Mouse (Mus musculus): Measurements from ENCODE around the gene Prelp.

The Prelp gene

DNA sequence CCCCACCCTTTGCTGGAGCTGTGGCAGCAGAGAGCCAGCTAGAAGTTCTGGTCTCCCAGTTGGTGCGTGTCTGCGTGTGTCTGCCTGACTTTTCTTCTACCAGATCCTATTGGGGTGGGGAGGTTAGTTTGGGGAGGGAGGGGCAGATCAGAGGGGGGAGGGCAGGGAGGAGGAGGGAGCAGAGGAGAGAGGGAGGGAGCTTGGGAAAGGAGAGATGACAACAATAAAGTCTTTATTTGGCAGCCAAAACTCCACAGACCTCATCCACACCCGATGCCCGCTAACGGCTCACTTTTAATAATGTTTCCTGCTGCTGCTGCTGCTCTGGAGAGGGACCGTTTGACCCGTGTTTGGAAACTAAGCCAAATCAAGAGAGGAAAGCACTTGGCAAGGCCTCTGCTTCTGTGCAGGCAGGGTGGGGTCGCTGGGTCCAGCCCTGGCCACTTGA, at the start of gene Prelp:
Gene Prelp, minus strand, starts transcription at position 111 of the 448 bp plus-strand sequence.
- in situ Hi-C loops (cut with MboI, MseI), result no loop called here

DNA sequence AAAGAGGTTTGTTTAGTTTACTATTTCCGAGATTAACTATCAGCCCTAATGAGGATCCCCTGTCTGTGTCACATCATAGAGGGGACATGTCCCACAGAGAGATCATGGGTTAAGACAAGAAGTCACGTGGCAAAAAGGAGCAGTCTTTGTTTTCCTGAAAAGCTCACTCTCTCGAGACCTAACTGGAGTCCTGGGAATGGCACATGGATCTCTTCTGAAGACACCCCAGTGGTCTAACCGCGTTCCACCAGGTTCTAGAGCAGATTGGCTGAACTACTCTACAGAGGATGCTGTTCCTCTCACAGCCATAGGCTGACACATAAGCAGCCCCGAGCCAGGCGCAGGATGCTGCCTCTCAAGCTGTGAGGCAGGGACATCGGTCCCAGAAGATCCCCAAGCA, 48.2 kb upstream of the Prelp start:
- in situ Hi-C loops (cut with MboI, MseI), result loop anchor here (10.0 kb wide), 1 partner anchor 925 kb away; no protein-coding TSS in a partner anchor

DNA sequence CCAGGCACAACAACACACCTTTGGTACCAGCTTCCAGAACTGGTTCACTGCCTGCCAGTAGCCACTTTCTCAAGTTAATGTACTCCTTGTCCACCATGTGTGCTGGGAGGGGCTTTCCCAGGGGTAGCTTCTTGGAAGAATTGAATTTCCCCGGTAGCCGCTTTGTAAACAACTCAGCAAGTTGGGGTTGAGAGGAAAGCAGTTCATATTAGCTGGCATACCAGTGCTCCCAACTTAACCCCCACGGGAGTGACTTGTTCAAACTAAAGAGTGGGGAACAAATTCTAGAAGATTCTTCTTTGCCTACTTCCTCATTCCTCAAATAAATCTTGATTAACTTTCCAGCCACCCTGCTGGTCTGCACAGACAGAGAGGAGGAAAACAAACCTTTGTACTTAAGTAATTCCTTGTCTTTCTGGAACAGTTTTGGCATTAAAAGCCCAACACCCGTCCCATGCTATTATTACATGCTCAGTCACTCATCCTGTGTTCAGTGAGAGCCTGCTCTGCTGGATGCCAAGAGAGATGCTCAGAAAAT, 47.6 kb upstream of the Prelp start:
- in situ Hi-C loops (cut with MboI, MseI), result loop anchor here (10.0 kb wide), 1 partner anchor 926 kb away; no protein-coding TSS in a partner anchor

DNA sequence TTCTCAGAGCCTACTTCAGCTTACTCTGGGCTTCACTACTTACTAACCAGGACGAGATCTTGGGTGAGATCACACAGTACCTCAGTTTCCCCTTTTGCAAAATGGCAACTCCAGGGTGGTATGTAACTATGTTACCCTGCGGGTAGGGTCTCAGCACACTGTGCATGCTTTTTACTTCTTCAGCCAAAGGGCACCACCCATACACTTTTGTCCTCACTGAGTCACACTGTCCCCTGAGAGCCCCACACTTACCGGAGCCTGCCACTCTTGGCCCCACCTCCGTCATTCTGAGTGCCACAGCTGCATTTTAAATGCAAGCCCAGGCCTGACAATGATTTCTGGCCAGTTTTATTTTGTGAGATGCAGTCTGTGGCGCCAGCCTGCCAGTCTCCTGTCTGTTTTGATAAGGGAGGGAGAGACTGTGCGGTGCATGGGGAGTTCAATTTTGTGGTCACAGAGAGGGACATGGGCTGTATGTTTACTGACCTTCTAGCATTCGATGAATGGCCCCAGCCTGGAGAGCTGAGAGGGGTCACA, 46.3 kb upstream of the Prelp start:
- in situ Hi-C loops (cut with MboI, MseI), result loop anchor here (10.0 kb wide), 1 partner anchor 927 kb away; no protein-coding TSS in a partner anchor

DNA sequence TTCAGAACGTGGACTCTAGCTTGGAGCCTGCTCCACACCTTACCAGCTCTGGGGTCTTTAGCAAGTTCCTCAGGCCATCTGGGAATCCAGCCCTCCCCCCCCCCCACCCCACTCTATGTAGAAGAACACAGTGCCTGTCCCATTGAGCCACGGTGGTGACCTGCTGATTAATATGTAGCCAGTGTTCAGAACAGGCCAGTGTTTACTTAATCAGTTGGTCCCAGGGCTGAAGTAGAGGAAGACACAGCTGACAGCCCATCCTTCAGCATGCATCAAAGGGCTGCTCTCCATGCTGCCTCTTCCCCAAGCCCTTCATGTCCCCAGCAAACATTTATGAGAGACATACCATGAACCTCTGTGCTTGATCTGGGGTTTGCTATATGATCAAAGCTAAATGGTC, 44.8 kb upstream of the Prelp start:
- in situ Hi-C loops (cut with MboI, MseI), result loop anchor here (10.0 kb wide), 1 partner anchor 929 kb away; no protein-coding TSS in a partner anchor

DNA sequence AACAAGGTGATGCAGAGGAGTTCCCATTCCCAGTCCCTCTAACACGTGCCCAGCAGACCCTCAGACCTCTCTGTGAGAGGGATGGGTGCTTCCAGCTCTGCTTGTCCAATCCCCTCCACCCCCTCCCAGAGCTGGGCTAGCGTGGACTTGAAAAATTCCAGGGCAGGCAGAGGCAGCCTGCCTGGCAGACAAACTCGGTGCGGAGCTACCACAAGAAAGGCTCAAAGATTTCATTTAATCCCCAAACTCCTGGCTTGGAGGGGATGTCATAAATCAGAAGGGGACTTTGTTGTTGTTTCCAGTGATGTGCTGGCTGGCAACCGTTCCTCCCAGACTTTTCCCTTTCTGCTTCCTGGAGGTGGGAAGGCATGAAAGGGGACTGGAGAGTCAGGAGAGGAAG, 44.1 kb upstream of the Prelp start:
- in situ Hi-C loops (cut with MboI, MseI), result loop anchor here (10.0 kb wide), 1 partner anchor 930 kb away; no protein-coding TSS in a partner anchor

DNA sequence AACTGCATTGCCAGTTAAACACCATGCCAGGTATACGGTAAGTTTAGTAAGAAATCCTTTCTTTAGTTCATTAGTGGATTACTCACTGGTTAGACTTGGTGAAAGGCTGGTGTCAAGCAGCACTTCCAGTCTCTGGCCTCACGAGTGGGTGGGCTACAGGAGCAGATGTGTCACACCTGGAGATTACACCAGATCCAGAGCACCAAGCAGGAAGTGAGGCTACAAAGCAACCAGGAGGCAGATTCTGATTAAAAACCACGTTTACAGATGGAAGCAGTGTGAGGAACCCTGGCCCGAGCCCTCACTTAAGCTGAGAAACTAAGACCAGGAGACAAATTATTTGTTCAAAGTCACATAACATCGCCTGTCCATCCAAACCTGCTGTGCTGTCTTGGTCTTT, 43.5 kb upstream of the Prelp start:
- in situ Hi-C loops (cut with MboI, MseI), result loop anchor here (10.0 kb wide), 1 partner anchor 930 kb away; no protein-coding TSS in a partner anchor

DNA sequence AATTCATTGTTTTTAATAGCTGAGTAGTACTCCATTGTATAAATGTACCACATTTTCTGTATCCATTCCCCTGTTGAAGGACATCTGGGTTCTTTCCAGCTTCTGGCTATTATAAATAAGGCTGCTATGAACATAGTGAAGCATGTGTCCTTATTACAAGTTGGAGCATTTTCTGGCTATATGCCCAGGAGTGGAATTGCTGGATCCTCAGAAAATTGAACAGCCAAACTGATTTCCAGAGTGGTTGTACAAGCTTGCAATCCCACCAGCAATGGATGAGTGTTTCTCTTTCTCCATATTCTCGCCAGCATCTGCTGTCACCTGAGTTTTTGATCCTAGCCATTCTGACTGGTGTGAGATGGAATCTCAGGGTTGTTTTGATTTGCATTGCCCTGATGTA, 42.4 kb upstream of the Prelp start:
- in situ Hi-C loops (cut with MboI, MseI), result loop anchor here (10.0 kb wide), 1 partner anchor 931 kb away; no protein-coding TSS in a partner anchor

DNA sequence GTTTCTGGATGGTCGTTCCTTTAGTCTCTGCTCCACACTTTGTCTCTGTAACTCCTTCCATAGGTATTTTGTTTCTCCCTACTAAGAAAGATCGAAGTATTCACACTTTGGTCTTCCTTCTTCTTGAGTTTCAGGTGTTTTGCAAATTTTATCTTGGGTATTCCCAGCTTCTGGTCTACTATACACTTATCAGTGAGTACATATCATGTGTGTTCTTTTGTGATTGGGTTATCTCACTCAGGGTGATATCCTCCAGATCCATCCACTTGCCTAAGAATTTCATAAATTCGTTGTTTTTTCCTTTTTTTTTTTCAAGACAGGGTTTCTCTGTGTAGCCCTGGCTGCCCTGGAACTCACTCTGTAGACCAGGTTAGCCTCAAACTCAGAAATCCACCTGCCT, 41.9 kb upstream of the Prelp start:
- in situ Hi-C loops (cut with MboI, MseI), result loop anchor here (10.0 kb wide), 1 partner anchor 932 kb away; no protein-coding TSS in a partner anchor

DNA sequence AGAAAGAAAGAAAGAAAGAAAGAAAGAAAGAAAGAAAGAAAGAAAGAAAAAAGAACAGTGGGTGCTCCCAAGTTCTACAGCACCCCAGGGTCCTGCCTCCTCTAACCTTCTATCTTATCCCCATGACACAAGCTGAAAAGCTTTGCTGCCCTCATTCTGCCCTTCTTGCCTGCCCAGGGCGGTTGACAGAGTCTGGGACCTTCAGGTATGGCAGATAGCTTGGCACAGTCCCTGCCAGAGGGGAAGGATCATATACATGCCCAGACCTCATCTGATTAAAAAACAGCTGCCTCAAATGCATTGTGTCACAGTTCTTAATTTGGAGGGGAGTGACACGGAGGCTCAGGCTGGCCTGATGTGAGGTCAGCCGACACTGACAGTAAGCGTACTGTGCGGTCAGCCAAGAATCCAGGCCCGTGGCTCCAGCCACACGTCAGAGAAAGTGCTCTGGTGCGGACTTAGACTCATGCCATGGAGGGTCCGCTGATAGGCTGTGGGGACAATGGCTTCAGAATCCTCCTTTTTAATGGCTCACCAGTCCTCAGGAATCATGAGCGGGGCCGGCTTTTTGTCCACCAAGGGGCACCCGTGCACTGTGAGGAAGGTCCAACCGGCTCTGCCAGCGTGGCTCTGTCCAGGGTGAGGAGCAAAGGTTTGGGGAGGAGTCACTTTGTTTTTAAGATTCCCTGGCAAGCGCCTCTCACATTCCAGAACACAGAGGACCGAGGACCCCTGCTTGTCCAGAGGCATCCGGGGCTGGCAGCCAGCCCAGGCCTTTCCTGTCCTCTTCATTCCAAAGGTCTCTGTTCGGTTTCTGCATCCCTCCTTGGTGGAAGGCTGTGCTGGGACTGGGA, 40.3 kb upstream of the Prelp start:
- in situ Hi-C loops (cut with MboI, MseI), result loop anchor here (10.0 kb wide), 1 partner anchor 933 kb away; no protein-coding TSS in a partner anchor

DNA sequence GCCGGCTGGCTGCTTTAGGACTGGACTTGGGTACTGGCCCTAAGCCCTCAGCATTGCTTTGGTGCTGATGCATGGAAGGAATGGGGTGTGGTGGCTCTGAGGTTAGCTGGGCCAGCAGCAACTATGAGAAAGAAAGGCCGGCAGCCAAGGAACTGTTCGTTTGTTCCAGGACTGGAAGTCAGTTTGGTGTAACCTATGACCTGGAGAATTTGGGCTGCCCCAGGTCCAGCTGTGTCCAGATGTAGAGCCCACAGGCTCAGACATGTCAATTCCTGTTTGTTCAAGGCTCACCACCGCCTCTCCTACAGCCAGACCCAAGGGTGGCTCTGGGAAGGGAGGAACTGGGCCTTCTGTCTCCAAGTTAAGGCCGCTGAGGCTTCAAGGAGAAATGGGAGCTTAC, 38.3 kb upstream of the Prelp start:
- in situ Hi-C loops (cut with MboI, MseI), result no loop called here

DNA sequence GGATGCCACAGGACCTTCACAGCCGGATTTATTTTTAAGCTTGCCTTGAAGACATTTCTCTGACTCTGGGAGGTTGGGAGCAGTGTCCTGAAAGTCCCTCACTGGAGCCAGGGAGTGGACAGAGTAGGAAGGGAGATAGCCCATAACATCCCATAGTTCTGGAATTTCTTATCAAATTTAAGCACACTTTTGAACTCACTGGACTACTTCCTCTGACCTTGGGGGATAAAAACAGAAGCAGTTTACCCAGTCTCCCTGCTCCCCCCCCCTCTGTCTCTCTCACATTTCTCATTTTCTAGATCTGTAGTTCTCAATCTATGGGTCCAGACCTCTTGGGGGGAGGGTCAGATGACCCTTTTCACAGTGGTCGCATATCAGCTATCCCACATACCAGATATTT, 32.8 kb upstream of the Prelp start:
- in situ Hi-C loops (cut with MboI, MseI), result no loop called here

DNA sequence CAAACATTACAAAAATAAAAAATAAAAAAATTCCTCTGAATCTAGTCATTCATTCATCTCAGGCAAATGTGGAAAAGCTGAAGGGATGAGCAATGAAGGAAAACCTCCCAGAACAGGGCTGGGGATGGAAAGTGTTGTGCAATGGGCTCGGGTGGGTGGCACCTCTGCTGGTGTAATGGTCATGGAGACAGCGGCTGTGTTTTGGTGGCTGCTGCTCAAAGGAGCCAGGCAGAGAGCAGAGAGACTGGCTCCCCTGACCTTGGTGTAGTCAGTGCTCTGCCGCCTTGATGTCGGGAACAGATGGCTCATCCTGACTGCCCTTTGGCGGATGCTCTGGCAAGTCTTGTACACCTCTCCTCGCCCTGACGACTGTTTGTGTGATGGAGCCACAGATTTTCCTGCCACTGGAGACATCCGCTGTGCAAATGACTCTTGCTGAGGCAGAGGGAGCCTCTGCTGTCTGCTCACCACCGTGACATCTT, 32.1 kb upstream of the Prelp start:
- in situ Hi-C loops (cut with MboI, MseI), result no loop called here

DNA sequence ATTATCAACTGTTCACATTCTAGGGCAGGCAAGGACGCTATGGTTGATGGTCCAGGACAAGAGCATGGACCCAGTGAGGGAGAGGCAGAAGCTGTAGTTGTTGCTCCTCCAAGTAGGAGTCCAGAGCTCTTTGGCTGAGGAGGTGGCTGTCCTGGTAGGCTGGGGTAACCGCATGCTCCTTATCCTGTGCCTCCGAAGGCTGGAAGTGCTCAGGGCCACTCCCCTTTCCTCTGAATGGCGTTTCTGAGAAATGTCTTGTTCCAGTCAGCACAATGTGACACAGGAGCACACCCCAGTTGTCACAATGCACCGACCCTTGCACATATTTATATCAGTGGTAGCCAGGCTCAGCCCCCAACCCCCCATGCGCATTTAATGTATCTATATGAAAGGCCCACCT, 30.4 kb upstream of the Prelp start:
- in situ Hi-C loops (cut with MboI, MseI), result no loop called here

DNA sequence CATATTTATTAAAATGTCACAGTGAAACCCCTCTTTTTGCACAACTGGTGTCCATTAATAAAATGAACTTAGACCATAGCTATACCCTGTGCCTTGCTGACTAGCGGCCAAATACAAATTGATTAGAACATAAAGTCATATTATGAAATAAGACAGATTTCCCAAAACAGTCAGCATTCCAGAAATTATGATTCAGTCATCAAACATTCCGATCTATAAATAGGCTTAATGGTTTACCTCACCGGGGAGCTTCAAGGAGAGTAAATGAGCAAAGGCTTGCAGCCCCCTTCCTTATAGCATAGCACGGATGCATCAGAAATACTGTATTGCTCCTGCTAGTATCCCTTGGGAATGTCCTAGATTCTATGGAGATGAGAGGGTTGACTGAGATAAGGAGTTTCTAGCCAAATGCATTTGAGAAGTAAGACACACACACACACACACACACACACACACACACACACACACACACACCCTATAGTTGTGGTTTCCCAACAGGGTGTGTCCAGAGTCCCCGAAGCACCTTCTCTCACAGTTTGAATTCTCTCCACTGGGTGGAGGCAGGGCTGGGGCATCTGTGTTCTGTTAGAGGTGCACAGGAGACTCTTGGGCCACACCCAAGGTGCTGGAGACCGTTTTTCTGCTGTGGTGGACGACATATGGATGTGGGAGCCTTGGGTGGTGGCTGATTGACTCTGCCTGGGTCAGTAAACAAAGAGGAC, 29.0 kb upstream of the Prelp start:
- in situ Hi-C loops (cut with MboI, MseI), result no loop called here

DNA sequence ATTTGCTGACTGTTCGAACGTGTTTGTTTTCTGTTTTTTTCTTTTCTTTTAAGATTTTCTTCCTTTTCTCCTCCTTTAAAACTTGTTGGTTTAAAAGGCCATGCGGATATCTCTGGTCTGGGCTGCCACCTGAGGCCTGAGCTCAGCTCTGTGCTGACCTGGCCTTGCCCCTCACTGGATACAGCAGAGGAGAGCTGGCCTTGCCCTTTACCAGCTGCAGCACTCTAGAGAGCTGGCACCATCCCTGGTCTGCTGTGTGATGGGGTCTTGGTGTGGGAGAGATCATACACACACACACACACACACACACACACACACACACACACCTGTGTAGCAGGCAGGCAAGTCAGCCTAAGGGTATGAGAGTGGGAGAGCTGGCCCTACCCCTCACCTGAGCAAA, 23.9 kb upstream of the Prelp start:
- in situ Hi-C loops (cut with MboI, MseI), result no loop called here

DNA sequence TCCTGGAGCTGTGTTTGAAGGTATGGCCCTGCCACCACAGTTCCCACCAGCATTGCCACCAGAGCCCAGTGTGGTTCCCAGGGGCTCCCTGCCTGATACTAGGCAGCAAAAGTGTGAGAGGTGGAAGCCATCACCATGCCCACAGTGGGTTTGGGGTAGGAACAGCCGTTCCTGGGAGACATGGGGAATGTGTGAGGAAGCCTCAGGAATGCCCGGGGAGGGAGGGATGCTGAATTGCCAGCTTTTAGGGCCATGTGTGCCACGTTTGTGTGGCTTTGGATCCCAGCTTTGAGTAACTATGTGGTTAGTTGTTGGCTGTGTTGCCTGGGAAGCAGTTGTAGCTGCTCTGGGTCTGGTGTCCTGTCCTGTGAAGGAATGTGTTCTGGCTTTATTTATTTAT, 20.7 kb upstream of the Prelp start:
- in situ Hi-C loops (cut with MboI, MseI), result no loop called here

DNA sequence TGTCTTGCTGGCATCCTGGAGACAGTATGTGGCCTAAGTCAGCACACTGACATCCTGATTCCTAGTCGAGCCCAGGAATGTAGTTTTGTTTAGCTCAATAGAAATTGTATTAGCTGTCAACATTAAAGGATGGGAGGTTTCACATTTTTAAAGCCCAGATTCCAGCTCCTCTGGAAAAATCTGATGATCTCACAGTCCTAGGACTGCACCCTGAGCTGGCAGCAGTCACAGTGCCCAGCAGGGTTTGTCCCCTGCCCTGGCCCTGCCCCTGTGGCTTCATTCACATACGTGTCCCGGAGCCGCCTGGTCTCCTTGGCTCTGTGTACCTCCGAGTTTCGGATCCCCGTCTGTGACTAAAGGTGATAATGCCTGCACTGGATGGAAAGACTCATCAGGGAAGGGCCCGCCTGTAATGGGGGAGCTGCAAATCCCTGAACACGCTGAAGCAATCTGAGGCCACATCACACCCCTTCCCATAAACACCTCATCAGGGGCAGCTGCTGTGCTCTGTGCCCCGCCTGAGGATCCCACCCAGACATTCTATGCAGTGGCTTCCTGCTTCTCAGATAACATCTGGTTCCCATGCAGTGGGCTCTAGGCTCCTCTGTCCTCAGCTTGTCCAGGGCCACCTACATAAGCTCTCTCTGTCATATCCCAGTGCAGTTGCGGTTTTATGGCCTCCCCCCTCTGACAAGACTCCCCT, 20.1 kb upstream of the Prelp start:
- in situ Hi-C loops (cut with MboI, MseI), result no loop called here

DNA sequence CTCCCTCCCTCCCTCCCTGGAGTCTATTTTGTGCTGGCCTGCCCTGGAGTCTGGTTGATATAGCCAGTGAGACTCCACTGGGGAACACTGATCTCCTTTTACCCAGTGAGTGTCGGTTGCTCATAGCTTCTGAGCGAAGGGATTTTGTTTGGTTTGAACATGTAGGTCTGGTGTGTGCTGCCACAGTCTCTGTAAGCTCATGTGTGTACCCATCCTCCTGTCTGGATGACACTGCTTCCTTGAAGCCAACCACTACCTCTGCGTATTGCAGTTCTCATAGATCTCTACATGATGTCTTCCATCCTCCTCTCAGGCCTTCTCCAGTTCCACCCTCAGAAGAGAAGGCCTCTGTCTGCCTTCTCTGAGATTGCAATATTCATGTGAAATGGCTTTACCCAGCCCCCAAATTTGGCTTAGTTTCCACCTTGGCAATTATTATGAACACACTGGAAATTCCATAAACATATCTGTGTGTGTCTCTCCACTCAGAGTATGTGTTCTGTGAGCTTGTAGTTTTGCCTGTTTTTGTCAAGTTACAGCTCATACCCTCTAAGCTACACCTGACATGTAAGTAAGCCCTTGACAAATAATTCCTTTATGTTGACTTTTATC, 19.4 kb upstream of the Prelp start:
- in situ Hi-C loops (cut with MboI, MseI), result no loop called here

DNA sequence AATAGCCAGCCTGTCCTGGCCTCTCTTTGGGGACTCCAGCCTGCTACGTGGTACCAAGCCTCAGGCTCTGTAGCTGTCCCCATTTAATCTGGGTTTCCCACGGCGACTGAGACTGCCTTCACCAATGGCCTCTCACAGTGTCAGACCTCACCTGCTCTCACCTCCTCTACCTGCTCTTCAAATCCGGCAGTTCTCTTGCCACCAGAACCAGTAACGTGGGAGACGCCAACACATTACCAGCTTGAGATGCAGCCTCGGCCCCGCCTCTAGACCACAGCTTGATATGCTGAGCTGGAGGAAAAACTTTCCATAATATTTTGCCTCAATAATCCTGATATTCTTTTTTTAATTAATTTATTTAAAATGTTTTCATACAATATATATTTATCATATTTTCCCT, 18.5 kb upstream of the Prelp start:
- in situ Hi-C loops (cut with MboI, MseI), result no loop called here

DNA sequence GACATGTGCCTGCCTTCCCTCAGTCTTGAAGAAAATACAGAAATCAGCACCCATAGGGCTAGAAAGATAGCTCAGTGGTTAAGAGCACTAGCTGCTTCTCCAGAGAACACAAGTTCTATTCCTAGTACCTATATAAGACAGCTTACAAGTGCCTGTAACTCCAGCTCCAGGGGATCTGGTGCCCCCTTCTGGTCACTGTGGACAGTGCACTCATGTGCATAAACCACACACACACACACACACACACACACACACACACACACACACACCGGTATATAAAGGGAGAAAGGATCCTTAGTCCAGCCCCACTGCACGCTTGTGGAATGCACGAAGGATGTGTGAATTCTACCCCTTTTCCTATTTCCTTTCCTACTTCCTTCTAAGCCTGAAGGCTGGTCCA, 15.0 kb upstream of the Prelp start:
- in situ Hi-C loops (cut with MboI, MseI), result no loop called here
